Mouse (Mus musculus): ENCODE data around the gene Hs3st6.

DNA sequence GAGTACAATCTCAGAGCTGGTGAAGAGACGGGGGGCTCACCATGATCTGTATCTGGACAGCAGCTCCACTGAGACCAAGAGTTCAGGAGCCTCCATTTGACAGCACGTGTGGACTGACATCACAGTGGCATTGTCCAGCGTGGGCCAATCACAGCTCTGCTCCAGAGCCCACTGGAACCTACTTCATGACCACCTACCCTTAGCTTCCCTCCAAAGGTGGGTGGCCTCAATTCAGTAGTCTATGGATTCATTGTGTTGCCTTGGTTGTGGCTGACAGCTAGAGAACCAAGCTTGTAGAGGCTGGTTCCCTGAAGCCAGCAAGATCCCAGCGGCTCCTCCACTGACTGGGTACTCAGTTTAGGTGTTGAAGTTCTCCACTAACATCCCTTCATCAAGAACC is 34.8 kb upstream of the Hs3st6 start, which contains the start of the genes Rnf151 and Rps2:
- no peak for TF ChIP-seq CTCF (IDR thresholded peaks at IDR 0.05; ENCODE audit: extremely low read depth, insufficient read depth, low read length)
- no peak for TF ChIP-seq POLR2A (IDR thresholded peaks at IDR 0.05; ENCODE audit: extremely low read depth, insufficient read depth, low read length)
